Mouse (Mus musculus): ENCODE data around the gene Sh2d3c.

The Sh2d3c gene

DNA sequence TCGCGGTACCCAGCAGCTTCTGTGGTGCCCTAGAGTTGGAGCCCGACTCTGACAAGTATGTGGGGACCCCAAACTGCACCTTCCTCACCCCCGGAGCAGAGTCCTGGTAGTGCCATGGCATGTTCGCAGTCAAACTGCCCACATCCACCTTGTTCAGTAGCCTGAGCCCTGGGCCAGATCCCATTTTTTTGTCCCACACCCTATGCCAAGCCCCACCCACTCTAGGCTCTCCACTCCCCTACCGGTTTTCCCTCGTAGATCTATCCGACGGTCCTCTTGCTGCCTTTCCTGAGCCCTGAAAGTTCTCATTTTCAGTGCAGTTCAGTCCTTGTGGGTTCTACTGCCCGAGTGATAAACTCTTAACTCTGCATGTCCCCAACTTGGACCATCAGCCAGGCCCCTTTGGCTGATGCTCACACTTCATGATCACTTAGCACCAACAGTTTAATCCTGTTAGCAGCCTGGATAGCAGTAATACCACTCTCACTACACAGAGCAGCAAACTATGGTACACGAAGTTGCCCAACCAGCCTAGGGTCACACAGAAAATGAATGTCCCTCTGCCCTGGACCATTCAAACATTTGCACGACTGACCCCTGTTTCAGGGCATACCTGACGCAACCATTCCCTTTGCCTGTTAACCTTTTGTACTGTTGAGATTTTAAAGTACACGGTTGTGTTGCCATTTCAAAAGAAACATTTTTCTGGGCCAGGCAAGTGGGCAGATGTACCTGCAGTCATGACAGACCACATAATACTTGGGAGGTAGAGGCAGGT lies 19.7 kb upstream of the Sh2d3c start:
- no peak for DNase-seq

DNA sequence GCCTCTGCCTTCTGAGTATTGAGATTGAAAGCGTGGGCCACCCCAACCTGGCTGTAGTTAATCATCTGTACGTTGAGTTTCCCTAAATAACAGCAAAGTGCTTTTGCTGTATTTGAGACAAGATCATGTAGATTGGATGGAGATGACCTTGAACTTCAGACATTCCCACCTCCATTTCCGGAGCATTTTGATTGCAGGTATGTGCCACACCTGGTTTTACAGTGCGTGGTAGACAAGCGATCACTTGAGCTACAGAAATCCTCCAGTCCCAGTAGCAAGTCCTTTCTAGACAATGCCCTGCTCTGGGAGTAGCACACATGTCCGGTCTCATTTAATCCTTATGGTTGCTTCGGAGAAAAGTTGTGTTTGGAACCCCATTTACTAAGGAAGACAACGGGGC lies 17.8 kb upstream of the Sh2d3c start:
- no peak for DNase-seq

DNA sequence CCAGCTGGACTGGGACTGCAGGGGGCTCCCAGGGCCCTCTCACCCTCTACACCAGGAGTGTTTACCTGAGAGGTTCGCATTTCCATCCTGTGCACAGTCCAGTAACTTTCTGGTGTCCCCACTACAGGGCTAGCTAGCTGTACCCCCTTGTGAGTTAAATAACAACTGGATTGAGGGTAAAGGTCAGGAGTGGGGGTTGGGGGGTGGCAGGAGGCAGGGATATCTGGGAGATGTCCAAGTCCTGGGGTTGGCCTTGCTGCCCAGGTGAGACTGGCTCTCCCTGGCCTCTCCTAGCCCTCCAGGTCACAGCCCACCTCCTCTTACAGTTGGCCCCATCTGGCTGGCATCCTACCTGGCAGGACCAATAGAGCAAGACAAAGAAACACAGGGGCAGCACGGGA lies 16.8 kb upstream of the Sh2d3c start, which contains the start of gene Fpgs:
Gene Fpgs, minus strand, starts transcription at position 125 of the 401 bp plus-strand sequence.
- DNase-seq: no peak

DNA sequence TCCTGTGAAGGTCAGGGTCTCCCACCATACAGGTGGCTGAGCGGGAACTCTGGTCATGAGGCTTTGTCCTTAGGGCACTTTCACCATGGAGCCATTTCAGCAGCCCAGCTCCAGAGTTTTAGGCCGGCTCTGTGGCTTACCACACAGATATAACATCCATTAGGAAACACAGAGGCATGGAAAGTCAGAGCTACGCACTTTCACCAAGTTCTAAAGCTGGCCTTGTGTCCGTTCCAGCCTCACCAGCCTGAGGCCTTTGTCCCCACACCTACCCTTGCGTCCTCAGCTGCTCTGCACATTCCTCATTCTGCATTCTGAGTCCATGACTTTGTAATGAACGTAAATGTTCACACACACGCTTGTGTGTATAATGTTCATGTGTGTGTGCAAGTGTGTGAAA lies 15.8 kb upstream of the Sh2d3c start:
- no peak for DNase-seq

DNA sequence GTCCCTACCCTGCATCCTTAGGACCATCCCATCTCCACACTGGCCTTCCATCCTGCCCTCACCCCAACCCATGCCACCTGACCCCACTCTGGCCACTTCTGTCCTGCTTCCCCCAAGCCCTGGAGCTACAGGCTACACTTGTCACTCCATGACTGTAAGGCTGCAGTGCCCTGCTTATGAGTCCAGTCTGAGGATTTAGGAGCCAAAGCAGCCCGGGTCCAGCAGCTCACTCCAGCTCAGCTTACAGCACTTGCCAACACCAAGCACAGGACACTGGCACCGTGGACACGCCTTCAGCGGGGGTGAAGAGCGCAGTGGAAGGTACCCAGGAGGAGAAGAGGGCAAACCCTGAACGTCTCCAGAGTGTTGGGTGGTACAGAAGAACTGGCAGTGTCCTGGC lies 13.9 kb upstream of the Sh2d3c start:
- no peak for DNase-seq

DNA sequence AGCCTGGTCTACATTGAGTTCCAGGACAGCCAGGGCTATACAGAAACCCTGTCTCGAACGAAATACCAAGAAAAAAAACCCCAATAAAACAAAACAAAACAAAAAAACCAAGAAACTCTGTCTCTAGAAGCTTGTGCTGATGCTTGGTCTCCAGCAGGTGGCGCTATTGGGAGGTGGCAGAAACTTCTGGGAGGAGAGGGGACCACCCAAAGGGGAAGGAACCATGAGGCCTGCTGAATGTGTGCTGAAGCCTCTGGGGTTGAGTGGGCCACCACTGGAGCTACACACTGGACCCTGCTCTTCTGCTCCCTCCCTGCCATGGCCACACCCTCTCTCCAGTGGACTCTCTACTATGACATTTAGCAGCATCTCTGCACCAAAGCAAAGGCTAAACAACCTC lies 12.2 kb upstream of the Sh2d3c start:
- DNase-seq: peak; percentile 90

DNA sequence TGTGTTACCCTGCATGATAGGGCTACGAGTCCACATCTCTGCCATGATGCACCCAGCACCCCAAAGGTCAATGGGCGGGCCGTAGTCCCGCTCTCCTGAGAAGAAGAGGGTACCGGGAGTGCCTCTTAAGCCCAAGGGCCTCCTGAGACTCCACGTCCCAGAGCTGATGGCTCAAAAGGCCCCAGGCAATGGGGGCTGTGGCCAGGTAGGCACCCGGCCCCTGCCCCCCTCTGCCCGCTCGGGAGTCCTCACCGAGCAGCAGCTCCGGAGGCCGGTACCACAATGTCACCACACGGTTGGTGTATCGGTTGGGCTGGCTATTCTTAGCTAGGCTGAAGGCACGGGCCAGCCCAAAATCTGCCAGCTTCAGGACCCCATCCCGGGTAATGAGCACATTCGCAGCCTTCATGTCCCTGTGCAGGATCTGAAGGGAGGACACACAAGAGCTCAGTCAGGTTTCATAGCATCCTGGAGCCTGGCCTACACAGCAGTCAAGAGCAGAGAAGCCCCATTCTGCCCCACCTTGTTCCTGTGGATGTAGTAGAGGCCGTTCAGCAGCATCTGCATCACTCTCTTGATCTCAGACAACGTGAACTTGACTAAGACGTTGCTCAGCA lies 11.2 kb upstream of the Sh2d3c start:
- DNase-seq: no peak

DNA sequence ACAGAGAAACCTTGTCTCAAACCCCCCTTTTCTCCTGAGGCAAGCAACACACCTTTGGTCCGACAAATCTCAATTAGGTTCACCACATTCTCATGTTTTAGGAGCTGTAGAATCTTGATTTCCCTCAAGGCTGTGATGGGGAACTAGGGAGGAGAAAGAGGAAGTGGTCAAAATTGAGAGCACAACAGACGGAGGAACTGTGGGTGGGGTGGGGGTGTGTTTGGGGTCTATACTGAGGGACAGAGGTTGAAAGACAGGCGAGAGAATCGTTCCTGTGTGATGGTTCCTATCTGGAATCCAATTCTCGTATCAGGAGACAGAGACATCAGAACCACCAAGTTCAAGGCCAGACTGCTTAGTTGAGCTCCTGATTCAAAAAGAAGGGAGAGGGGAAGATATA lies 10.4 kb upstream of the Sh2d3c start:
- DNase-seq: no peak

DNA sequence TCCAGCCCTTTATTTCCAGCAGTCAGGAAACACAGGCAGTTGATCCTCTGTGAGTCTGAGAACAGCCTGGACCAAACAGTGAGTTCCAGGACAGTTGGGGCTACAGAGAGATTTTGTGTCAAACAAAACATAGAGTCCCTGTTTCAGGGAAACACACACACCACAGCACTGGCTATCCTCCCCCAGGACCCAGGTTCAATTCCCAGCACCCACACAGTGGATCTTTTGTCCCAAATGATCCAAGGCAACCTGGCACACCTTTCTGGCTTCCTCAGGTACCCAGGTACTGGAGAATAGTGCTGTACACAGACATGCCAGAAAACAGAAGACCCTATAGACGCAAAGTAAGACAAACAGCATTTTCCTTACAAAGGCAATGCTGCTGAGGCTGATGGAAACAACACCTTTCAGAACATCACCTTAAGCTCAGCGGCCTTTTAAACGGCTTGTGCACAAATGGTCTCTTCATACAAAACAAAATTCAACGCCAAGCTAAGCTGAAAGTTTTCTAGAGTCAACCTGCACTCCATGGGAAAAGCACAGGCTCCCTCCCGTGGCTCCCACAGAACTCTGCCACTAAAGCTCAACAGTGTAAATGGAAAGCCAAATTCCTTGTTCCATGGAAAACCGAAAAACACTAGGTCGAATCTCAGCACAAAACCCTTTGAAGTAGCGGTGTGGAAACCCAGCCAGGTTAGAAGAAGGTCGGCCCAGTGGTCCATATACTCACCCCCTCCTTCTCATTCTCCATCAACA lies 9.4 kb upstream of the Sh2d3c start:
- no peak for DNase-seq

DNA sequence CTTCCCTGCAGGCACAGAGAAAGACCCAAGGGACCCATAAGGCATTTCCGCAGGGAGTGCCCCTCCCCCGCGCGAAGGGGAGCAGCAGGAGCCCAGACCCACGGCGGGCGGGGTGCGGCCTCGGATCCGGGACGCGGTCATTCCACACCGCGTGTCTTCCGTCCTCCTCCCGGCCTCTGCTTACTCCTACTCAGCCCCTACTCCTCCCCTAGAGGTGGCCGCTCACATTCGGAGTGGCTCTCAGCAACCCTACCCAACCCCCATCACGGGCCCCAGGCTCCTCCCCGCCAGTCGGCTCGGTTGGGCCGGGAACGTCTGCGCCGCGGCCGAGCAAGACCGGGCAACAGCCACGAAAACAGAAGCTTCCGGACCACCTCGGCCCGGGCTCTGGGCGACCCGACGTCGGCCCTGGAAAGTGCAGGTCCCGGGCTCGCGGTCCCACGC lies 8.7 kb upstream of the Sh2d3c start:
- DNase-seq: peak; percentile 71

DNA sequence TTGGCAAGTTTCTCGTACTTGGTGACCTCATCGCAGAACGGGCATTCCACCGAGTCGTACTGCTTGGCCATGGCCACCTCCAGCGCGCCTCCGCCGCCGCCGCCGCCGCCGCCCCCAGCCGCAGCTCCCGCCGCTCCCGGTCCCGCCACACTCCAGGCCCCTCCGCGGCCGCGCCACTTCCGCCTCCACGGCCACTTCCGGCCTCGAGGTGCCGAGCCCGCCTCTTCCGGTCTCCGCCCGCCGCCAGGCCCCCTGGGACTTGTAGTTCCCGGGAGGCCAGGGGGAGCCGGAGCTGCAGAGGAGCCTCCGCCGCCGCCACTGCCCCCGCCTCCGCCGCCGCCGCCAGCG lies 8.3 kb upstream of the Sh2d3c start:
- peak; percentile 95 for DNase-seq

DNA sequence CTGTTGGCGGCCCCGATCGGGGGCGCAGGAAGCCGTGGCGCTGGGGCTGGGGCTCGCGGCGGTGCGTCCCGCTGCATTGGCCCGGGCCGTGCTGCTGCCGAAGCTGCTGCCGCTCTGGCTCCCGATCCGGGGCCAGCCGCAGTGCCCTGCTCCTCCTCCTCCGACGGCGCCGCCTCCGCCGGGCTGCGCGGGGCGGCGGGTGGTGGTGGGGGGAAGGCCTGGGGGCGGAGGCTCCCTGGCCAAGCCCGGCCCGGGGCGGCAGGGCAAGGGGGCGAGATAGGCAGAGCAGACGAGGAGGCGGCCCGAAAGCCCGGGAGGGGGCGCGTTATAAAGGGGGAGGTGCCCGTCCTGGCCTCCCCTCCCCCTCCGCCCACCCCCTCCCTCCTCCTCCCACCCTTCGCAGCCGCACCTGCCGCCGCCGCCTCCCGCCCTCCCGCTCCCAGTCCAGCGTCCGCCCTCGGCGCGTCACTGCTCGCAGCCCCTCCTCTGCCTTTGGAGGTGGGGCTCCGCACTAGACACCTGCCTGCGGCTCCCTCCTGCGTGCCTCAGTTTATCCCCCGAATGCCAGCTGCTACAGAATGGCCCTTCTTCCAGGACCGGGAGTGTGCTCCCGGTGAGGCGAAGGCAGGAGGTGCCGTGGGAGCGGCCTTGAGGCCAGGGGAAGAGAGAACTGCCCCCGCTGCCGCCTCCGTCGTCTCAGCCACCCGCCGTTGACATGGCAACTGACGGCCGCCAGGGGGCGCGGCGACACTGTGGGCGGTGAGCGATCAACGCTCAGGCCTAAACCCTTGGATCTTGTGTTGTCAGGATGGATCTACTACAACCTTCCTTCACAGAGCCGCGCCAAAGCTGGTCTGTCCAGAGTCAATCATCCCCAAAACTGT lies 7.7 kb upstream of the Sh2d3c start, which contains the start of gene Cdk9:
Gene Cdk9, minus strand, starts transcription at position 143 of the 884 bp plus-strand sequence.
- peak; percentile 95 for DNase-seq

DNA sequence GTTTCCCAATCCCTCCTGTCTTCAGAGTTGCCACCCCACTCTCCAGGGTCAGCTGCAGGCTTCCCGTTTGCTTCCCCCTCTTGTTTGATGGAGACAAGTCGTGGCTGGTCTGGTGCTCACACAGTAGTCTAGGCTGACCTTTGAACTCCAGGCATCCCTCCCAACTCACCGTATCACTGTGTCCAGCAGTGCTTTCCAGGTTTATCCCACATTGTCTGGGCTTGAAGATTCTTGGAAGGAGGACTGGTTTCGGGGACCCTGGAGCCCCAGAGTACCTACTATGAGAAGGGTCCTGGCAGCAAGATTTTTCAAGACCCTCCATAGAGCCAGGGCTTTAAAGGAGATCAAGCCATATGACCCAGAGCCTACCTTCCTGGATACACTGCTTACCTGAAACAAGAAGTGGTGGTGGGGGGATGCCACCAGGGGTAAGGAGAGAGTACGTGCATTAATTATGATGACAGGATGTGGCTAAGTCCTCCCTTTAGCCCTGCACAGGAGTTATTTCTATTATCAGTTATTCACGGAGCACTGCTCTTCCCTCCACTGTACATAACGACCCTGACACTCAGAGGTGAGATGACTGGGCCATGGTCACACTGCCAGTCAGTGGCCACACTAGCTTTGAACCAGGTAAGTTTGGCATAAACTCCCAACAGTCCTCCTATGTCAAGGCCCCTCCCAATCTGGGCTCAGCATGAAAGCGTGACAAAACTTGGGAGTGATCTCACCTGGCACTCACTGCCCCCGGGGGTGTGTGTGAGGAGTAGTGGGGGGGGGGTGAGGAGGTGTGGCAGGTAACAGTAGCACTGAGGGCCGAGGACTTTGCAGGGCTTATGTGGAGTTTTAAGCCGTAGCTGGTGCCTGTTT lies 6.5 kb upstream of the Sh2d3c start:
- DNase-seq: no peak

DNA sequence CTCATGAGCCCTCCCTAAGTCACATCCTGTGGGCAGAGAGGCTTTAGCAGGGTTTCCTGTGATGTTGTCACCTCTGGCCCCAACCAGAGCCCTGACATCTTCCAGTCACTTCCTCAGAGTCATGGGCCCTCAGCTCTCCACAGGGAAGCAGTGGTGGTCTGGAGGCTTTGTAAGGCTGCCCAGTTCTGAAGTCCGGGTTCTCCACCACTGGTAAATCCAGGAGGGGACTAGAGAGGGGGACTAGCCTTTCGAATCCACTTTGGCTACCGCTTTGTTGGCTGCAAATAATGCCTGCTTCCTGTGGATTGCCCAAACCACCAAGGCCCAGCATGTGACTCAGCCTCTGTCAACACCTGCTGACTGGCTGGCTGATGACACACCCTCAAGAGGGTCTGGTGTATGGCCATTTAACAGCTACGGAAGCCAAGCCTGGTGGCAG lies 5.8 kb upstream of the Sh2d3c start:
- no peak for DNase-seq

DNA sequence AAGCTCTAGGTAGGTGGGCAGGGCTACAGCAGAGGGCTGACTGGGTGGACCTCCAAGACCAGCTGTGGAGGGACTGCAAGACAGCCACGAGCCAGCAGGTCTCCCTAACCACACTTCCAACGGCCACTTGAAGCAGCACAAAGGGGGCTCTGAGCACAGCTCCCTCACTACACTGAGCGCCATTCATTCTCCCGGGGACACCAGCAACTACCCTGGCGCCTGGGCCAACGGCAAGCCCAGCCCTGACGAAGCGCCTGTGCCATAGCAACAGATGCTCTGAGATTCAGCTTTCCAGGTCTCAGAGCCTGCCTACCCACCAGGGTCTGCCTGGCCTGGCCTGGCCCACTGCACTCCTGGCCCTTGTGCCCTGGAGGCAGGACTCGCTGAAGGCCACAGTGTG lies 2.1 kb upstream of the Sh2d3c start:
- DNase-seq: peak; percentile 95

DNA sequence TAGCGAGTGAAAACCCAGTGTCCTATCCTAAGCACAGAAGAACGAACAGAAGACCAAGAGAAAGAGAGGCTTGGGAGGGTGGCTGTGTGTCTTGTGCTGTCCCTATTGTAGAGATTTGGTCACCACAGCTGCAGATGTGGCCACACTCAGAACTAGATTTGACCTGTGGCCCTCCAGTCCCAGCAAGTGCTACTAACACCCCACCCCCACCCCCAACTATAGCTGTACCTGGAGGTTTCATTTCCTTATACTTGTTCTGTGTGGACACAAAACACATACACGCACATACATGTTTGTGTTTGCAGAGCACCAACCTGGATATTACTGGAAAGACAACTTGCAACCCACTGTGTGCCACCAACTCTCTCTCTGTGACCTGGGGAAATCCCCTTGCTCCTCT lies 802 bp upstream of the Sh2d3c start:
- no peak for DNase-seq

DNA sequence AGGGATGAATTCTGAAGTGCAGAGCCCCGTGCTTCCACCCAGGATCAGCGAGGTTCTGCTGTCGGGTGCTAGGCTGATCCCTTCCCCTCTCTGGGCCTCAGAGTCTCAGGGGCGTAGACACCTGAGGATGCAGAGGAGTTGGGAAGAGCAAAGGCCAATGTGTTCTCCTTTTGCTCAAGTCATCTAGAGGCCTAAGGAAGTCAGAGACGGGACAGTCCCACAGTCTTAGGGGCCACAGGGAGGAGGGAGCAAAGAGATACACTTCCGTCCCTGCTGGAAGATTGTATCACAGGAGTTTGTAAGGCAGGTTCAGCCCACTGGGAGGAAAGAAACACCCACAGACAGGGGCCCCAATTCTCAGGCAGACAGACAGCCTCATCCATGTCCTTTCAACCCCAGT lies 1.2 kb downstream of the Sh2d3c start:
- DNase-seq: no peak

DNA sequence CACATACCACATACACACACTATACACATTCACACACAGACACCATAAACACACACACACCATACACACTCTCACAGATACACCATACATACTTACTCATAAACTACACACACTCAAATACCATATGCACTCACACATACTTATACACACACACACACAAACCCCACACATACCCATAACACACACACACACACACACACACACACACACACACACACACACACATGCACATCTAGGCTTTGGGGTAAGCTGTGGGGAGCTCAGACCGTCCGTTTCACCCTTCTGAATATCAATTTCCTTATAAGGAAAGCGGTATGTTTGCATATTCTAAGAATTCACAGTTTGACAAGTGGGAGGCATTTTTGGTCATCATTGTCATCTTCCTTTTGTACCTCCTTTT lies 1.7 kb downstream of the Sh2d3c start:
- DNase-seq: no peak

DNA sequence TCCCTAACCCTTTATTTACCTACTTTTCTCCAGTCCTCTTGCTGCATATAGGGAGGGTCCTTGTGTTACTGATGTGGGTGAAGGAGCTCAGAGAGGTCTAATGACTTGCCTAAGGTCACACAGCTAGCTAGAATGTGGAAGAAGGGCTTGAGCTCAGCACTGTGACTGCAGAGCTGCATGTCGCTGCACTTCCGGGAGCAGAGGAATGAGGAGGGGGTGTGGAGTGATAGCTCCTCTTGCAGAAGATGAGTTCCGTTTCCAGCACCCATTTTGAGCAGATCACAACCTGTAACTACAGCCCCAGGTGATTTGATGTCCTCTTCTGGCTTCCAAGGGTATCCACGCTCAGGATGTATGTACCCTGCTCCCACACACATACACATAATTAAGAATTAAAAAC lies 3.3 kb downstream of the Sh2d3c start:
- DNase-seq: no peak

DNA sequence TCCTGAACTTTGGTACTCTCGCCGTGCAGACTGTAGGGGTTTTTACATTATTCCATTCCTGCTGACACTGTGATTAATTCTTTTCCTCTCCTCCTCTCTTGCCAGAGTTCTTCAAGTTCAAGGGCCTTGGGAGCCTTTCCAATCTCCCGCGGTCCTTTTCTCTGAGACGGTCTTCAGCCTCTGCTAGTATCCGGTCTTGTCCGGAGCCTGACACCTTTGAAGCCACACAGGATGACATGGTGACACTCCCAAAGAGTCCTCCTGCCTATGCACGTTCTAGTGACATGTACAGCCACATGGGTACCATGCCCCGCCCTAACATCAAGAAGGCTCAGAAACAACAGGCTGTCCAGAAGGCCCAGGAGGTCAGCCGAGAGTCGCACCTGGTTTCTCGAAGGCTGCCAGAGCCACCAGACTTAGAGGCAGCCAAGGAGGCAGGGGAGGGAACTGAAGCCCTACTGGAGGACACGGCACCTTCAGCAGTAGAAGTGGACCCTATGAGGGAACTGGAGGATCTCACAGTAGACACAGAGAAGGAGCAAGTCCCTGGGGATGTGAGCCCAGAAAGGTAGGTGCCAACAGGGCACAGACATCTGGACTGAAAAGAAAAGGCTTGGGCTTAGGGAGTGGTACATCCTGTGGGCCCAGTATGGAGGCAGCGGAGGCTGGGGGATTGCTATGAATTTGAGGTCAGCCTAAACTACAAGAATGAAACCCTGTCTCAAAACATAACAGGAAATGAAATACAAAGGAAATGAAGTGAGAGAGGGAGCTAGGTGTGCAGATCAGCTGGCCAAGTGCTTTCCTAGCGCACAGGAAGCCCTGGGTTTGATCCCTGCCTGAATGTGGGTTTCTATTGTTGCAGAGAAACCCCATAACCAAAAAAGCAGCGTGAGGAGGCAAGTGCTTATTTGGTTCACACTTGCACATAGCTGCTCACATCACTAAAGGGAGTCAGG lies 4.3 kb downstream of the Sh2d3c start:
- no peak for DNase-seq

DNA sequence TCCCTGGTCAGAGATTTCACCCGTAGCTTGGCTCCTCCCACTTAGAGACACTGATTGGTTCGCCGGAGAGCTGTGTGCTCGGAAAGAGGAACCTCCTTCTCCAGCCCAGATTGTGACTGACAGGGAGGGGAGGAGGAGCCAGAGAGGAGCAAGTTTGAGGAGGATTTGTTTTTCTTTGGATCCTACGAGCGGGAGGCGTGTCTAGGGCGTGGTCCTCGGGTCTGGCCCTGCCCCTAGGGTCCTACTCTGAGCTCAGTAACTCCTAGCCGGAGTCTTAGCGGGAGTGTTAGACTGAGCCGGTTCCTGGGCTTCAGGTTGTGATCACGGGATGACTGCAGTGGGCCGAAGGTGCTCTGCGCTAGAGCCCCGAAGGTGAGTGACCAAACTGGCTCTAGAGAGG lies 6.6 kb downstream of the Sh2d3c start:
- peak; percentile 99 for DNase-seq

Data from retina, postnatal 1 day (tissue).